In the genomic region with DNA sequence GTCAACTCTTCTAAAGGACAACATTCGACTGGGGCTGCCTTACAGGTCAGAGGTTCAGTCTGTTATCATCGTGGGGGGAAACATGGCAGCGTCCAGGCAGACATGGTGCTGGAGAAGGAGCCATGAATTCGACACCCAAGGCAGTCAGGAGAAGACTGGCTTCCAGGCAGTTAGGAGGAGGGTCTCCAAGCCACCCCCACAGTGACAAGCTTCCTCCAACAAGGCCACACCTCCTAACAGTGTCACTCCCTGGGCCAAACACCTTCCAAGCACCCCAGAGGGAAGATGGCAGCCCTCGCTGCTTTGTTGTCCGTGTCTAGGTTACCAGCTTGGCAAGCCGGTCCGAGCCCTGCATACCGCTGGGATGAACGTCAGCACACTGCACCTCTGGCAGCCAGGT, we compare ENCODE assay signal across 17 mouse cellular contexts.
"Had no signal": no experiment of that assay in that cellular context is flagged by ENCODE, and none has a peak within 500 bp of the region (broad histone marks: within the 10 kb centered on the region; RNA-seq: fewer than 3 reads in every experiment).

No protein-coding gene starts in this region.

- H3K27me3 ChIP-seq: midbrain, embryonic 12.5 days; neural tube, embryonic 13.5 days; neural tube, embryonic 15.5 days; stomach, embryonic 15.5 days had no signal

- H3K4me1 ChIP-seq: midbrain, embryonic 10.5 days; midbrain, embryonic 12.5 days; neural tube, embryonic 13.5 days; neural tube, embryonic 15.5 days; stomach, embryonic 15.5 days had no signal

- H3K36me3 ChIP-seq: stomach, embryonic 15.5 days had no signal

- H3K4me3 ChIP-seq: midbrain, embryonic 10.5 days; midbrain, embryonic 12.5 days; myocyte; neural tube, embryonic 13.5 days; neural tube, embryonic 15.5 days; stomach, embryonic 15.5 days had no signal

- H3K27ac ChIP-seq: midbrain, embryonic 10.5 days; midbrain, embryonic 12.5 days; neural tube, embryonic 13.5 days; neural tube, embryonic 15.5 days; stomach, embryonic 15.5 days; stomach, postnatal 0 days had no signal

- H3K9me3 ChIP-seq: midbrain, embryonic 10.5 days; midbrain, embryonic 12.5 days; neural tube, embryonic 13.5 days; neural tube, embryonic 15.5 days; stomach, embryonic 15.5 days had no signal

- H3K9ac ChIP-seq: lung, embryonic 14.5 days; midbrain, embryonic 12.5 days; neural tube, embryonic 15.5 days; stomach, embryonic 15.5 days had no signal

- DNase-seq: lung, embryonic 14.5 days; lung, postnatal 10 days; lung, postnatal 4 days; midbrain, embryonic 14.5 days; retina, postnatal 1 day; right cerebral cortex, adult 18-20 months; right cerebral cortex, postnatal 14 days; thymus, adult 2 months; thymus, postnatal 25 days; thymus, postnatal 4 days had no signal
